Mouse (Mus musculus) myocyte (in vitro differentiated cells): Measurements from ENCODE around the gene Fnbp1l. TPM values are rescaled to one million over a fixed set of nuclear protein-coding genes. Genes with fewer than 3 reads are reported as not detected.
A peak's percentile ranks its signal among the peaks of the same experiment; 100 is the strongest.

Experiments
- H3K27me3 ChIP-seq: one replicate; pipeline ENCODE4 v1.6.1; 2011; ENCODE audit not compliant: control insufficient read depth, insufficient read depth, insufficient read length
- H3K36me3 ChIP-seq: one replicate; pipeline ENCODE4 v1.6.1; 2011; ENCODE audit not compliant: control insufficient read depth, insufficient read depth
- H3K4me2 ChIP-seq: one replicate; pipeline ENCODE4 v1.6.1; 2011; ENCODE audit warnings: low read depth, control low read depth
- H3K4me3 ChIP-seq: one replicate; pipeline ENCODE4 v1.5.1; 2011; ENCODE audit warnings: mild to moderate bottlenecking, control low read depth, moderate library complexity
- H3K79me2 ChIP-seq: one replicate; pipeline ENCODE4 v1.6.1; 2011; ENCODE audit not compliant: control insufficient read depth, insufficient read depth
- H3ac ChIP-seq: one replicate; pipeline ENCODE4 v1.6.1; 2011; ENCODE audit not compliant: control insufficient read depth, insufficient read length
- CEBPB ChIP-seq: IDR thresholded peaks from 2 replicates; pipeline ENCODE4 v1.6.1; 2011; ENCODE audit warnings: mild to moderate bottlenecking, moderate library complexity; ENCODE audit not compliant: poor library complexity, insufficient read depth, severe bottlenecking
- E2F4 ChIP-seq: IDR thresholded peaks from one replicate; pipeline ENCODE4 v1.6.1; 2011; ENCODE audit warnings: mild to moderate bottlenecking, control low read depth, moderate library complexity; ENCODE audit not compliant: insufficient read depth
- MAX ChIP-seq: IDR thresholded peaks from one replicate; pipeline ENCODE4 v1.6.1; 2011; ENCODE audit warnings: low read depth, mild to moderate bottlenecking, control low read depth
- MYOD1 ChIP-seq, 3 experiments: IDR thresholded peaks; one replicate each; pipeline ENCODE4 v1.6.1; 2011; ENCODE audit warnings: control low read depth in 2 of 3, low read depth in 2 of 3, mild to moderate bottlenecking in 2 of 3, moderate library complexity in 1 of 3; ENCODE audit not compliant: insufficient read length in 2 of 3, control insufficient read depth in 1 of 3
- MYOG ChIP-seq, 3 experiments: IDR thresholded peaks; one replicate each; pipeline ENCODE4 v1.6.1; 2011; ENCODE audit warnings: control low read depth in 2 of 3, low read depth in 2 of 3, mild to moderate bottlenecking in 2 of 3; ENCODE audit not compliant: insufficient read length in 2 of 3, control insufficient read depth in 1 of 3, insufficient read depth in 1 of 3
- POLR2A ChIP-seq: IDR thresholded peaks from one replicate; pipeline ENCODE4 v1.6.1; 2011; ENCODE audit warnings: low read depth, mild to moderate bottlenecking, control low read depth, moderate library complexity; ENCODE audit not compliant: insufficient read length
- POLR2AphosphoS2 ChIP-seq: IDR thresholded peaks from one replicate; pipeline ENCODE4 v1.6.1; 2011; ENCODE audit warnings: low read depth, control low read depth; ENCODE audit not compliant: insufficient read length
- REST ChIP-seq: IDR thresholded peaks from one replicate; pipeline ENCODE4 v1.6.1; 2011; ENCODE audit warnings: mild to moderate bottlenecking, control low read depth, moderate library complexity; ENCODE audit not compliant: insufficient read depth, insufficient read length
- SRF ChIP-seq: IDR thresholded peaks from one replicate; pipeline ENCODE4 v1.6.1; 2011; ENCODE audit warnings: low read depth; ENCODE audit not compliant: control insufficient read depth, insufficient read length
- TCF12 ChIP-seq: IDR thresholded peaks from one replicate; pipeline ENCODE4 v1.6.1; 2011; ENCODE audit warnings: mild to moderate bottlenecking, control low read depth; ENCODE audit not compliant: poor library complexity, insufficient read depth, severe bottlenecking
- TCF3 ChIP-seq: IDR thresholded peaks from one replicate; pipeline ENCODE4 v1.6.1; 2011; ENCODE audit warnings: low read depth, control low read depth; ENCODE audit not compliant: insufficient read length
- USF1 ChIP-seq: IDR thresholded peaks from one replicate; pipeline ENCODE4 v1.6.1; 2011; ENCODE audit warnings: low read depth, mild to moderate bottlenecking, control low read depth, moderate library complexity
- polyA plus RNA-seq: library from polyadenylated mRNA; unstranded; fragments of >200 nt; fragmentation: generic; extraction: Trizol; gene quantifications from one replicate; pipeline ENCODE4 v1.2.1, GENCODE M21; 2012; ENCODE audit warnings: missing spikeins

The Fnbp1l gene
- polyA plus RNA-seq, 1 experiment: 8.6 TPM

- Histone ChIP-seq H3ac (no peak overlapping the region), H3K36me3 (no peaks in the 10 kb centered on the region), H3K27me3 (no peaks in the 10 kb centered on the region), H3K4me2 (peak overlapping the region; percentile 61), H3K4me3 (no peak overlapping the region), H3K79me2 (peaks cover 89% of the 10 kb centered on the region)
- TF ChIP-seq MAX (no peak), MYOD1 (IDR thresholded peaks at IDR 0.05; ENCODE audit: control insufficient read depth in 1 of 3, insufficient read length in 2 of 3, low read depth in 2 of 3) (no peak), CEBPB (no peak), SRF (no peak), POLR2AphosphoS2 (no peak), REST (no peak), E2F4 (no peak), TCF3 (no peak), USF1 (no peak), POLR2A (no peak), TCF12 (no peak), MYOG (IDR thresholded peaks at IDR 0.05; ENCODE audit: control insufficient read depth in 1 of 3, insufficient read depth in 1 of 3, insufficient read length in 2 of 3, low read depth in 2 of 3) (no peak)
These were observed 20.2 kb downstream of the Fnbp1l start for GRCm38 (mm10) chr3:122599291-122599690.

DNA sequence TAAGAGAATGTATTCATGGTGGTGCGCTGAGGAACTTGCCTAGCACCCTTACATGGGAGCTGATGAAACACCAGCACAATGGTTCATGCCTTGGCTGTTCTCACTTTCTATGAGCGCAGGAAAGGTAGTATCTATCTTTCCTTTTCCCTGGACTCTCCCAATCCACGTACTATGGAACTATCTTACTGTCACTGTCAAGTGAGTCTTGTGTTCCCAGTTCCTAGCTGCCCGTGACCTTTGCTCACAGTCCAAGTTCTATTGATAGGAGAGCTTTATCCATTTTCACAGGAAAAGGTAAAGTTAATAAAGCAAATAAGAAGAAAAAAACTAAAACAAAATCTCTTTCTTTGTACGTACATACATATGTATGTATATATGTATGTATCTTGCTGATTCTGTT lies 28.7 kb downstream of the Fnbp1l start:
- Histone ChIP-seq H3ac (no peak overlapping the region), H3K4me2 (no peak overlapping the region), H3K36me3 (no peaks in the 10 kb centered on the region), H3K4me3 (no peak overlapping the region), H3K79me2 (peaks cover 66% of the 10 kb centered on the region), H3K27me3 (no peaks in the 10 kb centered on the region)
- TF ChIP-seq E2F4: no peak
- no peak for TF ChIP-seq USF1
- no peak for TF ChIP-seq MYOG (IDR thresholded peaks at IDR 0.05; ENCODE audit: control insufficient read depth in 1 of 3, insufficient read depth in 1 of 3, insufficient read length in 2 of 3, low read depth in 2 of 3)
- no peak for TF ChIP-seq MYOD1 (IDR thresholded peaks at IDR 0.05; ENCODE audit: control insufficient read depth in 1 of 3, insufficient read length in 2 of 3, low read depth in 2 of 3)
- TF ChIP-seq POLR2AphosphoS2: no peak
- no peak for TF ChIP-seq TCF3
- no peak for TF ChIP-seq SRF
- TF ChIP-seq TCF12: no peak

DNA sequence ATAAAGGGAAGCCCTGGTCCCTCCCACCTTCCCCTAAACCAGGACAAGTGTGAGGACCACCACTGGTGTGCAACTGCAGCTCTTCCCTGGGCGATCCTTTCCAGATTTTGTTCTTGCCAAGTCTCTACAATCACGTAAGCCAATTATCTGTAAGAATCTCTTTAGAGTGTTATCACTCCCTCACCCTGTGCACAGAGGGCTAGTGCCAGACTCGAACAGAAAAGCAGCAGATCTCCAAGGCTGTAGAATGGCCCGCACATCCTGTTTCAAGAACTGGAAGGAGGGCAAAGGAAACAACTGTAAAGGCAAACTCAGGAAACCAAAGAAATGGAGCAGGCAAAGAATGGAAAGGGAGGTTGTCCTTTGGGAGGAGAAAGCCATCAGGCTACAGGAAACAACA lies 29.2 kb downstream of the Fnbp1l start:
- H3ac ChIP-seq: no peak overlapping the region
- TF ChIP-seq CEBPB (no peak), POLR2A (no peak), TCF12 (no peak), POLR2AphosphoS2 (no peak), SRF (no peak), MYOD1 (IDR thresholded peaks at IDR 0.05; ENCODE audit: control insufficient read depth in 1 of 3, insufficient read length in 2 of 3, low read depth in 2 of 3) (no peak), MAX (no peak), REST (no peak), E2F4 (no peak), MYOG (IDR thresholded peaks at IDR 0.05; ENCODE audit: control insufficient read depth in 1 of 3, insufficient read depth in 1 of 3, insufficient read length in 2 of 3, low read depth in 2 of 3) (no peak), USF1 (no peak), TCF3 (no peak)
- H3K4me3 ChIP-seq: no peak overlapping the region
- no peaks in the 10 kb centered on the region for H3K27me3 ChIP-seq
- peaks cover 66% of the 10 kb centered on the region for H3K79me2 ChIP-seq
- no peak overlapping the region for H3K4me2 ChIP-seq
- no peaks in the 10 kb centered on the region for H3K36me3 ChIP-seq

GRCm38 (mm10) chr3:122586918-122587641 lies 32.4 kb downstream of the Fnbp1l start:
- no peak overlapping the region for H3K4me3 ChIP-seq
- H3K4me2 ChIP-seq: peak overlapping the region; percentile 74
- TF ChIP-seq MYOG (IDR thresholded peaks at IDR 0.05; ENCODE audit: control insufficient read depth in 1 of 3, insufficient read depth in 1 of 3, insufficient read length in 2 of 3, low read depth in 2 of 3) (no peak), CEBPB (peak; percentile 88)
- no peaks in the 10 kb centered on the region for H3K27me3 ChIP-seq
- H3K79me2 ChIP-seq: peaks cover 42% of the 10 kb centered on the region
- no peaks in the 10 kb centered on the region for H3K36me3 ChIP-seq
- H3ac ChIP-seq: no peak overlapping the region

GRCm38 (mm10) chr3:122577360-122577759 lies 42.2 kb downstream of the Fnbp1l start:
- no peak overlapping the region for H3ac ChIP-seq
- H3K79me2 ChIP-seq: peaks cover 27% of the 10 kb centered on the region
- no peak overlapping the region for H3K4me3 ChIP-seq
- no peaks in the 10 kb centered on the region for H3K27me3 ChIP-seq
- no peak overlapping the region for H3K4me2 ChIP-seq
- TF ChIP-seq REST (no peak), MAX (no peak), USF1 (no peak)
- H3K36me3 ChIP-seq: no peaks in the 10 kb centered on the region
